Mouse (Mus musculus) bone marrow, adult 2 months (tissue): Measurements from ENCODE around the gene Pde7b. TPM values are rescaled to one million over a fixed set of nuclear protein-coding genes. Genes with fewer than 3 reads are reported as not detected.

ENCODE experiments used
- H3K27ac ChIP-seq: fragments of 200-500 bp; 2 replicates; pipeline ENCODE4 v1.5.1; 2012; ENCODE audit warnings: low read depth, mild to moderate bottlenecking, control low read depth, inconsistent platforms, low read length; ENCODE audit not compliant: control insufficient read depth, poor library complexity, insufficient read depth
- H3K4me1 ChIP-seq: fragments of 200-500 bp; 2 replicates; pipeline ENCODE4 v1.6.1; 2011; ENCODE audit warnings: low read length; ENCODE audit not compliant: control insufficient read depth, insufficient read depth
- H3K4me3 ChIP-seq: fragments of 200-500 bp; replicated peaks from 2 replicates; pipeline ENCODE3; 2011; ENCODE audit warnings: mild to moderate bottlenecking, low read depth, low read length, control low read depth; ENCODE audit not compliant: control insufficient read depth
- CTCF ChIP-seq: fragments of 200-500 bp; IDR thresholded peaks from 2 replicates; pipeline ENCODE4 v1.5.1; 2011; ENCODE audit warnings: low read length, control low read depth; ENCODE audit not compliant: control insufficient read depth, insufficient read depth
- POLR2A ChIP-seq: fragments of 200-500 bp; IDR thresholded peaks from 2 replicates; pipeline ENCODE4 v1.6.1; 2011; ENCODE audit warnings: low read depth, mild to moderate bottlenecking, control low read depth, low read length, borderline replicate concordance; ENCODE audit not compliant: control insufficient read depth
- WGBS: fragments of 180-500 bp; shearing (Covaris S2); methylation state at CpG from one replicate; pipeline ENCODE4 v1.1.7; 2018; 5-methylcytosine and 5-hydroxymethylcytosine counted together
- polyA plus RNA-seq: library from polyadenylated mRNA; stranded (reverse); fragments of >200 nt; gene quantifications from 2 replicates; pipeline ENCODE4 v1.2.4, GENCODE M21; 2011; ENCODE audit warnings: low replicate concordance; ENCODE audit not compliant: missing spikeins, insufficient read depth, insufficient read length

Pde7b gene
- polyA plus RNA-seq, 1 experiment: 1.8 TPM

GRCm38 (mm10) chr10:20420296-20420695 lies 304.6 kb downstream of the Pde7b start:
- no peak for TF ChIP-seq CTCF
- TF ChIP-seq POLR2A: no peak
- no peak overlapping the region for H3K27ac ChIP-seq
- H3K4me3 ChIP-seq: no peak overlapping the region
- H3K4me1 ChIP-seq: no peaks in the 10 kb centered on the region; the same call in 1 of the 2 replicates
- WGBS: 49% methylated on average over 7 of the region's 7 CpGs

GRCm38 (mm10) chr10:20418856-20419219 lies 306.0 kb downstream of the Pde7b start:
- WGBS: 72% methylated on average over 10 of the region's 10 CpGs
- no peak for TF ChIP-seq POLR2A
- TF ChIP-seq CTCF: no peak
- H3K4me3 ChIP-seq: no peak overlapping the region
- no peak overlapping the region for H3K27ac ChIP-seq
- no peaks in the 10 kb centered on the region; the same call in 1 of the 2 replicates for H3K4me1 ChIP-seq

GRCm38 (mm10) chr10:20418202-20418855 lies 306.5 kb downstream of the Pde7b start:
- Histone ChIP-seq H3K27ac (no peak overlapping the region), H3K4me3 (no peak overlapping the region), H3K4me1 (no peaks in the 10 kb centered on the region; the same call in 1 of the 2 replicates)
- 67% methylated on average over 11 of the region's 11 CpGs for WGBS
- TF ChIP-seq CTCF (no peak), POLR2A (no peak)

- TF ChIP-seq CTCF (no peak), POLR2A (no peak)
- H3K27ac ChIP-seq: no peak overlapping the region
- WGBS: 85% methylated on average over 10 of the region's 10 CpGs
- no peaks in the 10 kb centered on the region; the same call in 1 of the 2 replicates for H3K4me1 ChIP-seq
- H3K4me3 ChIP-seq: no peak overlapping the region
These were observed 315.7 kb downstream of the Pde7b start for GRCm38 (mm10) chr10:20409181-20409580.

- no peak overlapping the region for H3K27ac ChIP-seq
- H3K4me1 ChIP-seq: no peaks in the 10 kb centered on the region; the same call in 1 of the 2 replicates
- TF ChIP-seq POLR2A (no peak), CTCF (no peak)
- 85% methylated on average over 3 of the region's 3 CpGs for WGBS
- H3K4me3 ChIP-seq: no peak overlapping the region
These were observed 316.5 kb downstream of the Pde7b start for GRCm38 (mm10) chr10:20408336-20408735.

- no peak overlapping the region for H3K27ac ChIP-seq
- 65% methylated on average over 2 of the region's 2 CpGs for WGBS
- no peak for TF ChIP-seq POLR2A
- peak; percentile 56 for TF ChIP-seq CTCF
- H3K4me3 ChIP-seq: no peak overlapping the region
- no peaks in the 10 kb centered on the region; the same call in 1 of the 2 replicates for H3K4me1 ChIP-seq
These were observed 319.4 kb downstream of the Pde7b start for GRCm38 (mm10) chr10:20405471-20405870.

- Histone ChIP-seq H3K27ac (no peak overlapping the region), H3K4me3 (no peak overlapping the region), H3K4me1 (no peaks in the 10 kb centered on the region; the same call in 1 of the 2 replicates)
- TF ChIP-seq POLR2A (no peak), CTCF (no peak)
- WGBS: 83% methylated on average over 5 of the region's 5 CpGs
These were observed 321.9 kb downstream of the Pde7b start for GRCm38 (mm10) chr10:20402941-20403340.

- 88% methylated on average over 15 of the region's 15 CpGs for WGBS
- Histone ChIP-seq H3K4me1 (no peaks in the 10 kb centered on the region; the same call in 1 of the 2 replicates), H3K4me3 (no peak overlapping the region), H3K27ac (no peak overlapping the region)
- no peak for TF ChIP-seq CTCF
- TF ChIP-seq POLR2A: no peak
These were observed 324.5 kb downstream of the Pde7b start for GRCm38 (mm10) chr10:20400406-20400805.
